In the genomic region with DNA sequence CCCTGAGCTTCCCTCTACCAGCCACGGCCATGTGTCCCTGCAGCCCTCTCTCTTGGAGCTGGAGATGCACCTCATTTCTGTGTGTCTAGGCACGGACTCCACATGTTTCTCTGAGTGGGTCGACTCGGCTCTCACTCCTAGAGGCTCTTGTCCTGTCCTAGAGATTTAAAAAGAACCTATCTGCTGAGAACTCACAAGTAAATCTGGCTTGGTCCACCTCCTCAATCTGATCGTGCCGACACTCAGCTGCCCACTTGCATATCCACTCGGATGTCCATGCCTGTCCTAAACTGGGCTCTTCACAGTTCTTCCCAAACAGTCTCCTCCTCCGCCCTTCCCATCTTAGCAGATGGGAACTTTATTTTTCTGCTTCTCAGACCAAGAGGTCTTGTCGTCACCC, we compare ENCODE assay signal across 30 mouse cellular contexts.
DNase-seq lines count a peak whose midpoint lies in the region; ATAC-seq and TF ChIP-seq lines count a peak whose summit lies in the region.
"Had no signal": no experiment of that assay in that cellular context is flagged by ENCODE, and none has a peak within 500 bp of the region (broad histone marks: within the 10 kb centered on the region; RNA-seq: fewer than 3 reads in every experiment).

No protein-coding gene starts in this region.

- WGBS in kidney, embryonic 15.5 days, result 85% methylated on average over 9 of the region's 9 CpGs

- no peak overlapping the region for H3K4me2 ChIP-seq in kidney, embryonic 15.5 days
- H3K4me2 ChIP-seq: embryonic facial prominence, embryonic 13.5 days; forebrain, embryonic 12.5 days; forebrain, embryonic 15.5 days; heart, embryonic 12.5 days; heart, embryonic 15.5 days; hindbrain, embryonic 13.5 days had no signal

- H3K27ac ChIP-seq in left cerebral cortex, adult 2 months, result no peak overlapping the region
- H3K27ac ChIP-seq in kidney, embryonic 15.5 days, result no peak overlapping the region
- H3K27ac ChIP-seq: embryonic facial prominence, embryonic 10.5 days; embryonic facial prominence, embryonic 13.5 days; forebrain, embryonic 12.5 days; forebrain, embryonic 15.5 days; heart, embryonic 15.5 days; hindbrain, embryonic 10.5 days; hindbrain, embryonic 13.5 days had no signal

- no peaks in the 10 kb centered on the region for H3K36me3 ChIP-seq in kidney, embryonic 15.5 days
- H3K36me3 ChIP-seq: embryonic facial prominence, embryonic 10.5 days; embryonic facial prominence, embryonic 13.5 days; forebrain, embryonic 12.5 days; forebrain, embryonic 15.5 days; G1E; heart, embryonic 12.5 days; heart, embryonic 15.5 days; hindbrain, embryonic 10.5 days; hindbrain, embryonic 13.5 days had no signal

- intact Hi-C loops in left cerebral cortex, adult 2 months (cut with DNase I), result loop anchor here (1.0 to 5.0 kb wide), 5 partner anchors 37 to 453 kb away; no protein-coding TSS in a partner anchor

- no peak for TF ChIP-seq CTCF in left cerebral cortex, adult 2 months (IDR thresholded peaks at IDR 0.05)

- no peak overlapping the region for H3K9ac ChIP-seq in kidney, embryonic 15.5 days
- H3K9ac ChIP-seq: embryonic facial prominence, embryonic 13.5 days; forebrain, embryonic 12.5 days; forebrain, embryonic 15.5 days; heart, embryonic 12.5 days; heart, embryonic 15.5 days; hindbrain, embryonic 13.5 days had no signal

- no peaks in the 10 kb centered on the region for H3K4me1 ChIP-seq in kidney, embryonic 15.5 days
- H3K4me1 ChIP-seq: embryonic facial prominence, embryonic 10.5 days; embryonic facial prominence, embryonic 13.5 days; forebrain, embryonic 12.5 days; forebrain, embryonic 15.5 days had no signal

- no peaks in the 10 kb centered on the region for H3K27me3 ChIP-seq in kidney, embryonic 15.5 days
- H3K27me3 ChIP-seq: embryonic facial prominence, embryonic 13.5 days; forebrain, embryonic 12.5 days; forebrain, embryonic 15.5 days; heart, embryonic 12.5 days; heart, embryonic 15.5 days; hindbrain, embryonic 13.5 days had no signal

- DNase-seq in frontal cortex, adult 2 months (ENCODE audit: extremely low spot score in 1 of 2, low spot score in 1 of 2), result peak; percentile 47 to 61
- no peak for DNase-seq in frontal cortex, postnatal 25 days (ENCODE audit: low spot score in 2 of 2)
- peak; percentile 43 to 49 for DNase-seq in left cerebral cortex, adult 9 months (ENCODE audit: low spot score in 2 of 2)
- no peak for DNase-seq in left cerebral cortex, adult 2 months (ENCODE audit: extremely low spot score in 1 of 2, low spot score in 2 of 2)
- DNase-seq in right cerebral cortex, adult 2 months (ENCODE audit: low spot score in 2 of 2), result peak; percentile 20 to 34
- no peak for DNase-seq in right cerebral cortex, postnatal 4 days
- DNase-seq: adrenal gland, postnatal 10 days; B cell, adult 2 months; cerebellum, adult 11-12 months; cerebellum, adult 8-10 months; cerebellum, postnatal 10 days; cerebellum, postnatal 36 days; embryo, embryonic 11 days; gastrocnemius, postnatal 10 days; gastrocnemius, postnatal 36 days; heart, postnatal 10 days; heart, postnatal 36 days had no signal

- H3K4me3 ChIP-seq in left cerebral cortex, adult 2 months, result no peak overlapping the region
- H3K4me3 ChIP-seq in kidney, embryonic 15.5 days (replicated peaks), result no peak overlapping the region
- H3K4me3 ChIP-seq: embryonic facial prominence, embryonic 10.5 days; embryonic facial prominence, embryonic 13.5 days; erythroblast, embryonic 14.5 days; forebrain, embryonic 12.5 days; forebrain, embryonic 15.5 days; heart, embryonic 12.5 days; heart, embryonic 15.5 days; hindbrain, embryonic 10.5 days; hindbrain, embryonic 13.5 days had no signal

- ATAC-seq in kidney, embryonic 15.5 days (replicated peaks; ENCODE audit: low FRiP score), result no peak
- ATAC-seq: forebrain, embryonic 15.5 days; hindbrain, embryonic 16.5 days; Patski had no signal

- H3K9me3 ChIP-seq in kidney, embryonic 15.5 days (replicated peaks), result no peaks in the 10 kb centered on the region
- H3K9me3 ChIP-seq: embryonic facial prominence, embryonic 10.5 days; embryonic facial prominence, embryonic 13.5 days; forebrain, embryonic 12.5 days; forebrain, embryonic 15.5 days; heart, embryonic 12.5 days; heart, embryonic 15.5 days; hindbrain, embryonic 10.5 days; hindbrain, embryonic 13.5 days had no signal

Comparison
In these comparisons a context has a peak if more than half of its experiments do, and no peak if none do; other contexts are left out.
1. DNase-seq: peak in frontal cortex, adult 2 months (2 of 2), left cerebral cortex, adult 9 months (2 of 2) and right cerebral cortex, adult 2 months (2 of 2); none in frontal cortex, postnatal 25 days (0 of 2), left cerebral cortex, adult 2 months (0 of 2) and right cerebral cortex, postnatal 4 days (single experiment).